Mouse (Mus musculus): ENCODE measurements around the gene Cyp2d40. TPM values are rescaled to one million over a fixed set of nuclear protein-coding genes. Genes with fewer than 3 reads are reported as not detected.
A peak's percentile ranks its signal among the peaks of the same experiment; 100 is the strongest.

Cyp2d40 gene
- total RNA-seq (2014; rRNA removed; ENCODE audit: low replicate concordance) (not detected in 2 replicates), polyA plus RNA-seq (2015; fragmentation: Nextera tagmentation; extraction: Ambion mirVana) (not detected in 2 replicates)

DNA sequence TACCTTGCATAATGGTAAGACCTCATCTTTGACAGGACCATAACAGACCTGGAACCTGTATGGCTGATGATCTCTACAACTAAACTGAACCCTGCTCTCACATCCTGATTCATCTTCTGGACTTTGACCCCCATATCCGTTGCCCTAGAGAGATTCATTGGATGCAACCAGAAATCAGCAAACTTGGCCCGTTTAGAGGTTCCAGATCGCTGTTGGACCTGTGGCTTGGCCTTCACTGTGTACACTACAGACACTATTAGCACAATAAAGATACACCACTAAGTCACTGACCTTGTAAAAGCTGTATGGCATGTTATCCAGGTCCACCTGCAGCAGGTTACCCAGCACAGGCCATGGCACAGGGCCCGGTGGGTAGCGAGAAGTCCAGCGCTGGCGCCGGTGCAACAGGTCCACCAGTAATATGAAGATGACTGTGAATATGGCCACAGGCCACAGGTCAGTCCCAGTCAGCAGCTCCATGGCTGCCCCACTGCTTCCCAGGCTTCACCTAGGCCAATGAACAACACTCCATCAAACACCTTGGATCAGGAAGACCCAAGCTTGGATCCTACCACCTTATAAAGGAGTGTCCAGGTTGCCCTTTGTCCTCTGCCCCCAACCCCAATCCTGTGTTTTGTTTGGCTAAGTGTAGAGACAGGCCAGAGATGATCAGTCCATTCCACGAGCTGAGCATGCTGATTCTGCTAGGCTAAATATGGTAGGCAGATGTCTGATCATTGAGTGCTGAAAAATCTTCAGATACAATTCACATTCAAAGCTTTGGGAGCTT lies at the start of gene Cyp2d40:
Gene Cyp2d40, minus strand, starts transcription at position 553 of the 790 bp plus-strand sequence.
- Histone ChIP-seq H3K36me3 (replicated peaks; ENCODE audit: control insufficient read depth, insufficient read depth, low read length) (no peaks in the 10 kb centered on the region), H3K4me2 (ENCODE audit: low read depth, low read length) (no peak within 1 kb of the TSS), H3K27me3 (ENCODE audit: control insufficient read depth, insufficient read depth, low read length) (no peaks in the 10 kb centered on the region), H3K27ac (ENCODE audit: low read depth) (no peak within 1 kb of the TSS), H3K9me3 (replicated peaks; ENCODE audit: control insufficient read depth, low read length) (no peaks in the 10 kb centered on the region), H3K9ac (replicated peaks; ENCODE audit: low read depth, low read length) (no peak within 1 kb of the TSS), H3K4me3 (ENCODE audit: low read depth, low read length) (no peak within 1 kb of the TSS), H3K4me1 (ENCODE audit: control insufficient read depth, insufficient read depth) (no peaks in the 10 kb centered on the region)
- DNase-seq (ENCODE audit: low spot score) (no peak), ATAC-seq (ENCODE audit: insufficient read depth, low read depth) (no peak)
- WGBS = 84% methylated on average over 9 of the region's 9 CpGs
- TF ChIP-seq CTCF (IDR thresholded peaks at IDR 0.05; ENCODE audit: low read depth) (no peak), EP300 (IDR thresholded peaks at IDR 0.05; ENCODE audit: low read depth) (no peak)

DNA sequence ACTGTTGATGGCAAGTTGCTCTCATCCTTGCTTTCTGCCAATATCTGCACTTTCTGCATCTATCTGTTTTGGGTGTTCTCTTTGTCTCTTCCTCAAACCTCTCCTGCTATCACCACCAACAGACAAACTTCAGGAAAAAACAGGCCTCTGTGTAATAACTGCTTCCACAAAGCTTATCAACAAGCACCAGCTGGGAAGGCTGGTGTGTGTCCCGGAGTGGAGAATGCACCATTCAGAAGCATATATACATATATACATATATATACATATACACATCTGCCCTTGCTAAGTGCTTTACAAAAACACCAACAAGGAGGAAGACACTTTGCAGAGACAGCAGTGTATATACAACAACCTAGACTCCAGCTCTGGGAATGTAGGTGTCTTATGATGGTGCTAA lies 46.6 kb upstream of the Cyp2d40 start:
- Histone ChIP-seq H3K4me3 (ENCODE audit: low read depth, low read length) (no peak overlapping the region), H3K36me3 (replicated peaks; ENCODE audit: control insufficient read depth, insufficient read depth, low read length) (peaks cover 15% of the 10 kb centered on the region), H3K27me3 (ENCODE audit: control insufficient read depth, insufficient read depth, low read length) (no peaks in the 10 kb centered on the region), H3K4me2 (ENCODE audit: low read depth, low read length) (no peak overlapping the region), H3K27ac (ENCODE audit: low read depth) (no peak overlapping the region), H3K9me3 (replicated peaks; ENCODE audit: control insufficient read depth, low read length) (no peaks in the 10 kb centered on the region), H3K4me1 (ENCODE audit: control insufficient read depth, insufficient read depth) (no peaks in the 10 kb centered on the region), H3K9ac (replicated peaks; ENCODE audit: low read depth, low read length) (no peak overlapping the region)
- 51% methylated on average over 1 of the region's 1 CpGs for WGBS
- no peak for ATAC-seq (ENCODE audit: insufficient read depth, low read depth)
- TF ChIP-seq EP300 (IDR thresholded peaks at IDR 0.05; ENCODE audit: low read depth) (no peak), CTCF (IDR thresholded peaks at IDR 0.05; ENCODE audit: low read depth) (no peak)
- no peak for DNase-seq (ENCODE audit: low spot score)

DNA sequence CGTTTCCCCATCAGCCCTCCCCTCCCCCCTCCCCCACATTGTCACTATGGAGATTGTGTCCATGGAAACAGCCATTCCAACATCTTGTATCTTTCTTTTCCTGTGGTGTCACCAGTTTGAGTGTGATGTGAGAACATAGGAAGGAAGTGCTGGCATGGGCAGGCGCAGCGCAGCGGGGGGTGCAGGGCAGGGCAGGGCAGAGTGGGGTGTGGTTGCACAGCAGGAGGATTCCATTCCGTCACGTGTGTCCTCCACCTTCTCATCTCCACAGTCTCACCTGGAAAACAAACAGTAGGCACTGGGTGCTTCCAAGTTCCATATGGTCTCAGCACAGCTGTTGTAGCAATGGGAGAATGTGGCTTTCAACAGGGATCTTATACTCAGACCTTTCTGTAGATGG lies 45.5 kb upstream of the Cyp2d40 start:
- no peak overlapping the region for H3K4me3 ChIP-seq (ENCODE audit: low read depth, low read length)
- H3K4me2 ChIP-seq (ENCODE audit: low read depth, low read length) = no peak overlapping the region
- H3K36me3 ChIP-seq (replicated peaks; ENCODE audit: control insufficient read depth, insufficient read depth, low read length) = peaks cover 15% of the 10 kb centered on the region
- no peak overlapping the region for H3K27ac ChIP-seq (ENCODE audit: low read depth)
- H3K9ac ChIP-seq (replicated peaks; ENCODE audit: low read depth, low read length) = no peak overlapping the region
- DNase-seq (ENCODE audit: low spot score) = no peak
- ATAC-seq (ENCODE audit: insufficient read depth, low read depth) = no peak
- no peaks in the 10 kb centered on the region for H3K27me3 ChIP-seq (ENCODE audit: control insufficient read depth, insufficient read depth, low read length)
- whole genome bisulfite sequencing = 60% methylated on average over 6 of the region's 6 CpGs
- TF ChIP-seq EP300 (IDR thresholded peaks at IDR 0.05; ENCODE audit: low read depth) = no peak
- no peak for TF ChIP-seq CTCF (IDR thresholded peaks at IDR 0.05; ENCODE audit: low read depth)
- H3K9me3 ChIP-seq (replicated peaks; ENCODE audit: control insufficient read depth, low read length) = no peaks in the 10 kb centered on the region
- H3K4me1 ChIP-seq (ENCODE audit: control insufficient read depth, insufficient read depth) = no peaks in the 10 kb centered on the region

DNA sequence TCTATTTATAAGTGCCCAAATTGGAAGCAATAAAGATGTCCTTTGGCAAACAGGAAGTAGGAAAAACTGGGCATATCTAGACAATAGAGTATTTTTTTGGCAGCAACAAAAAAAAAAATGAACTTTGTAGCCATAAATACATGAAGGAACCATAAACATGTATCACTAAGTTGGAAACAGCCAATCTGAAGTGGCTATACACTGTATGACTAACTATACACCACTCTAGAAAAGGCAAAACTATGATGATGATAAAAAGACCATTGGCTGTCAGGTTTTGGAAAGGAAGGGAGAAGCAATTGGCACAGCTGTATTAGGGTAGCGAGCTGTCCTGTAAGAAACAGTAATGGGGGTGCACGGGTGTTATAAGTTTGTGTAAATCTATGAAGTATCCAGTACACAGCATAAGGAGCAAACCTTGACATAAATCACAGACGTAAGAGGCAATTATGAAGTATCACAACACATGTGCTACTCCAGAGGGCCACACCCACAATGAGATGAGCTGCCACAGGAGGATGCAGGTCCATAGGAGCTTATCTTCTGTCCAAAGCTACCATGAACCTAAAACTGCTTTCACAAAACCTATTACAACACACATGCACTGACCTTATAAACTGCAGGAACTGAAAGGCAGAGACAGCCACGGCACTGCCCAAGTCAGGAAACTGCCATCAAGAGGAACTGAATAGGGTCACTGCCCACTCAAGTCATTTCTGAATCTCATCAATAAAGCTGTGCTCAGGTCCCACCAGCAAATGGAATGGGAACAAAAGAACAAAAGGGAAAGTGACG lies 43.2 kb upstream of the Cyp2d40 start:
- Histone ChIP-seq H3K4me2 (ENCODE audit: low read depth, low read length) (no peak overlapping the region), H3K9me3 (replicated peaks; ENCODE audit: control insufficient read depth, low read length) (no peaks in the 10 kb centered on the region), H3K4me3 (ENCODE audit: low read depth, low read length) (no peak overlapping the region), H3K27ac (ENCODE audit: low read depth) (no peak overlapping the region), H3K36me3 (replicated peaks; ENCODE audit: control insufficient read depth, insufficient read depth, low read length) (peaks cover 9% of the 10 kb centered on the region), H3K27me3 (ENCODE audit: control insufficient read depth, insufficient read depth, low read length) (no peaks in the 10 kb centered on the region), H3K4me1 (ENCODE audit: control insufficient read depth, insufficient read depth) (no peaks in the 10 kb centered on the region), H3K9ac (replicated peaks; ENCODE audit: low read depth, low read length) (no peak overlapping the region)
- no peak for ATAC-seq (ENCODE audit: insufficient read depth, low read depth)
- no peak for DNase-seq (ENCODE audit: low spot score)
- no peak for TF ChIP-seq EP300 (IDR thresholded peaks at IDR 0.05; ENCODE audit: low read depth)
- no peak for TF ChIP-seq CTCF (IDR thresholded peaks at IDR 0.05; ENCODE audit: low read depth)
- WGBS = 87% methylated on average over 5 of the region's 5 CpGs

DNA sequence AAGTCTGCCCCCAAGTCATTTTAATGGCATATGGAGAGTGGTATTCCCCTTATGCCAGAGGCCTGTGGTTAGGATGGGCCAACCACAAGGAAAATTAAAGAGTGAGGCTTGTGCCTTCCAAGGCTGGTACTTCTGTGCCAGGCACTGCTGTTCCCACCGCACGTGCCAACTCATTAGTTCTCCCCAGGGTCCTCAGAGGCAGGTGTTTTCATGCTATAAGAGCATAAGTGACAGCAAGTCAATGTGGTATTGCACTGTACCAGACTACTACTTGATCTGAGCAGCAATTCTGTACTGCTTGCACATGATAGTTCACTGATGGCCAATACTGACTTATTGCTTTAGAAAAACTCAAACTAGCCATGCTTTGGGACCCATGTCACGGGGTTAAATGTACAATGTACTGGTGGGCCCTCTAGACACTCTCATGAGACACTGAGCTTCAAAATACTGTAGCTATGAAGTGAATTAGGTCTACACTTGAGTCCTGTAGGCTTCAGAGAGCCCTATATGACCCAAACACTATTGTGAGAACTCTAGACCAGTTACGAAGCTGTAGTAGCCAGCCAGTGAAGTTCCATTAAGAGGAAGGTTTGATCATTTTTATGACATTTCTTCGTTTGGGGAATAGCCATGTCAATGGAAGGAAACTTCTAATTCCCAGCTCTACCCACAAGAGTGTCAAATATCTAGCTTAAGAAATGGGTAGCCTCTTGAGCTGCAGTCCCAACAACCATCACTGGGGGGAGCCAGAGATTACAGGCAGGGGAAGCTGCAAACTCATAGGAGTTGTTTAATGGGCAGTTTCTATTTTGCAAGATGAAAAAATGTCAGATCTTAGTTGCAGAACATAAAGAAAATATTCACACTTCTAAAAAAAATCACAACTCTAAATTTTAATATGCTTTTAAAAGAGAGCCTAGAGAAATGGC lies 41.0 kb upstream of the Cyp2d40 start:
- no peaks in the 10 kb centered on the region for H3K27me3 ChIP-seq (ENCODE audit: control insufficient read depth, insufficient read depth, low read length)
- no peak for TF ChIP-seq EP300 (IDR thresholded peaks at IDR 0.05; ENCODE audit: low read depth)
- peak; percentile 92 for TF ChIP-seq CTCF (IDR thresholded peaks at IDR 0.05; ENCODE audit: low read depth)
- H3K9ac ChIP-seq (replicated peaks; ENCODE audit: low read depth, low read length) = no peak overlapping the region
- H3K27ac ChIP-seq (ENCODE audit: low read depth) = no peak overlapping the region
- WGBS = 77% methylated on average over 5 of the region's 5 CpGs
- DNase-seq (ENCODE audit: low spot score) (peak; percentile 18), ATAC-seq (ENCODE audit: insufficient read depth, low read depth) (no peak)
- 0 out of 2 replicates have a peak, but pooled peaks cover 1% of the 10 kb centered on the region for H3K36me3 ChIP-seq (replicated peaks; ENCODE audit: control insufficient read depth, insufficient read depth, low read length)
- no peak overlapping the region for H3K4me2 ChIP-seq (ENCODE audit: low read depth, low read length)
- H3K4me3 ChIP-seq (ENCODE audit: low read depth, low read length) = no peak overlapping the region
- no peaks in the 10 kb centered on the region for H3K4me1 ChIP-seq (ENCODE audit: control insufficient read depth, insufficient read depth)
- no peaks in the 10 kb centered on the region for H3K9me3 ChIP-seq (replicated peaks; ENCODE audit: control insufficient read depth, low read length)

Data from heart, postnatal 0 days (tissue).